Mouse (Mus musculus): Measurements from ENCODE around the gene Pgs1. TPM values are rescaled to one million over a fixed set of nuclear protein-coding genes. Genes with fewer than 3 reads are reported as not detected.

Pgs1 gene
- total and polyA plus RNA-seq, 2 experiments from 2014 or later, result 57.2 to 85.0 TPM

DNA sequence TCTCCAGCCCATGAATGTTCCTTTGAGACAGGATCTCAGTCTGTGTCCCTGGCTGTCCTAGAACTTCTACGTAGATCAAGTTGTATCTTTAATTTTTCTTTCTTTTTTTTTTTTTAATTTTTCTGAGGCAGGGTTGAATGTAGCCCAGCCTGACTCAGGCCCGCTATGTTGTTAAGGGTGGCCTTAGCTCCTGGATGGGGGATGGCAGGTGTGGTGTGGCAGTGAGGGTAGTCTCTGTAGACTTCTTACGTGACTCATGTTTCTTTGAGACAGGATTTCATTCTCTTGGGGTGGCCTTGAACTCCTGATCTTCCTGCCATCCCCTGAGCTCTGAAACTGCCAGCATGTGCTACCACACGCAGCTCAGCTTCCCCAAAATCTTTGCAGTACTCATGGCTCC lies 3.1 kb downstream of the Pgs1 start:
- no peak for TF ChIP-seq CTCF (IDR thresholded peaks at IDR 0.05; ENCODE audit: low read depth)
- H3K9ac ChIP-seq (replicated peaks; ENCODE audit: low read length), result no peak overlapping the region

DNA sequence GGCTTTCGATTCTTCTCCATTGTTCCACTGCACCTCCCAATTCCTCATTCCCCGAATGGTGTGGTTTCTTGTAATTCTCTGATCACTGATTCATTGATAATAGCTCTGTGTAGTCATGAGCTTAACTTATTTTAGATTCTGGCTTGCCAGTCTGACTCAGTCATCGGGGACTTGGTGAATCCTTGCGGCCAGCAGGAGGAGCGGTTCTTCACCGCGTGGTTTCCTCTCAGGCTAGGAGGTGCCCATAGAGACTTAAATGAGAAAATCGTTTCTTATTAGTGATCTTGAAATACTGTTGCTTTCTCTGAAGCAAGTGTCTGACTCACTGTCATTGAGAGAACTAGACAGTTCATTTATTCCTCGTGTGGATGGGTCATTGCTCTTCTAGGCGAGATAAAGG lies 3.8 kb downstream of the Pgs1 start:
- H3K36me3 ChIP-seq (ENCODE audit: insufficient read depth, low read length), result no peaks in the 10 kb centered on the region
- H3K4me1 ChIP-seq (ENCODE audit: insufficient read depth, low read length), result peaks cover 26% of the 10 kb centered on the region
- H3K9ac ChIP-seq (replicated peaks; ENCODE audit: low read length), result no peak overlapping the region
- H3K4me2 ChIP-seq (ENCODE audit: low read depth, low read length), result no peak overlapping the region
- 42% methylated on average over 10 of the region's 10 CpGs for WGBS
- H3K27ac ChIP-seq, result no peak overlapping the region
- ATAC-seq, result no peak
- H3K9me3 ChIP-seq (ENCODE audit: low read length), result no peaks in the 10 kb centered on the region
- DNase-seq (ENCODE audit: low spot score), result peak; percentile 41
- H3K27me3 ChIP-seq (ENCODE audit: insufficient read depth, low read length), result no peaks in the 10 kb centered on the region
- 0 out of 2 replicates have a peak, but pooled peaks have one; percentile 29 for TF ChIP-seq CTCF (IDR thresholded peaks at IDR 0.05; ENCODE audit: low read depth)
- H3K4me3 ChIP-seq (ENCODE audit: low read length), result no peak overlapping the region

More for the DNA sequence above, 3.1 kb downstream of the Pgs1 start:
- Histone ChIP-seq H3K27me3 (ENCODE audit: insufficient read depth, low read length) (no peaks in the 10 kb centered on the region), H3K4me2 (ENCODE audit: low read depth, low read length) (no peak overlapping the region), H3K36me3 (ENCODE audit: insufficient read depth, low read length) (no peaks in the 10 kb centered on the region), H3K9me3 (ENCODE audit: low read length) (no peaks in the 10 kb centered on the region), H3K4me3 (ENCODE audit: low read length) (no peak overlapping the region), H3K27ac (no peak overlapping the region), H3K4me1 (ENCODE audit: insufficient read depth, low read length) (peaks cover 26% of the 10 kb centered on the region)
- ATAC-seq (no peak), DNase-seq (ENCODE audit: low spot score) (no peak)
- WGBS, result 93% methylated on average over 4 of the region's 4 CpGs

DNA sequence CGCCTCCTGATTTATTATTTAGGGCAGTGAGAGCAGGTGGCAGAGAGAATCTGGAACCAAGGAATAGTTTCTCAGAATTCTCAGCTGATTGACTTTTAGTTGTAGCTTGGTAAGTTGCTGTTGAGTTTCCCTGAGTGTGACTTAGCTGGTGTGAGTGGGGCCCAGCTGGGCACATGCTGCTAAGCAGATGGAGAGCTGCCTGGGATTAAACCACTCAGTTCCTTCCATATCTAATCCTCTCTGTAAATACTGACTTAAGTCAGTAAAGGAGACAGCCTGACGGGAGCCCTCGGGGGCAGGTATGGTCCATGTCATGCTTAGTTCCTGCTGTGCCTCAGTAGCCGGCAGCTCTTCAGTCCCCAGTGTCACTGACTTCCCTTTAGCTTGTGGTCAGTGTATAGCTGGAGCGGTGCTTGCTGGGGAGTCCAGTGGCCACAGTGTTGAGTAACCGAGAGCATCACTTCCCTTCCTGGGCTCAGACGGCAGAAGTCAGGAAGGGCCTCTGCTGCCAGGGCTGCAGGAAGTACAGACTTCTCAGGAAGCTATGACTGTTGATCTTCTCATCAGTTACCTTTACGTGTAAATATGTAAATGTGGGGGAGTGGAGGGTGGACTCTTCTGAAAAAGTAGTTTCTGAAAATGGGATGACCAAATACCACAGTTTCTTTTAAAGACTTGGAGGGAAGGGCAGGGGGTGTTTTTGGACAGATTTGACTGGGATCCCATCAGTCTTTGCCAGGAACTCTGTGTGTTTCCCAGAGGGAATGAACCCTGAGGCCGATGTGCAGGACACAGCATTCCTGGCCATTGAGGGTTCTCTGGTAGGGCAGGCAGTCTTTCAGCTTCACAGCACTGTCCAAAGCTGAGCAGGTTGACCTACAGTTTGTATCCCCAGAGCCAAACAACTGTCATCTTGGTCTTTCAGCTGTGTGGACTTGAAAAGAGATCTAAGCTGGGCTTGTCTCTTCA lies 5.7 kb downstream of the Pgs1 start:
- Histone ChIP-seq H3K4me2 (ENCODE audit: low read depth, low read length) (no peak overlapping the region), H3K9me3 (ENCODE audit: low read length) (no peaks in the 10 kb centered on the region), H3K36me3 (ENCODE audit: insufficient read depth, low read length) (no peaks in the 10 kb centered on the region), H3K9ac (replicated peaks; ENCODE audit: low read length) (no peak overlapping the region), H3K27ac (no peak overlapping the region), H3K4me1 (ENCODE audit: insufficient read depth, low read length) (peaks cover 20% of the 10 kb centered on the region), H3K27me3 (ENCODE audit: insufficient read depth, low read length) (no peaks in the 10 kb centered on the region), H3K4me3 (ENCODE audit: low read length) (no peak overlapping the region)
- ATAC-seq (no peak), DNase-seq (ENCODE audit: low spot score) (no peak)
- 61% methylated on average over 9 of the region's 9 CpGs for WGBS
- no peak for TF ChIP-seq CTCF (IDR thresholded peaks at IDR 0.05; ENCODE audit: low read depth)

DNA sequence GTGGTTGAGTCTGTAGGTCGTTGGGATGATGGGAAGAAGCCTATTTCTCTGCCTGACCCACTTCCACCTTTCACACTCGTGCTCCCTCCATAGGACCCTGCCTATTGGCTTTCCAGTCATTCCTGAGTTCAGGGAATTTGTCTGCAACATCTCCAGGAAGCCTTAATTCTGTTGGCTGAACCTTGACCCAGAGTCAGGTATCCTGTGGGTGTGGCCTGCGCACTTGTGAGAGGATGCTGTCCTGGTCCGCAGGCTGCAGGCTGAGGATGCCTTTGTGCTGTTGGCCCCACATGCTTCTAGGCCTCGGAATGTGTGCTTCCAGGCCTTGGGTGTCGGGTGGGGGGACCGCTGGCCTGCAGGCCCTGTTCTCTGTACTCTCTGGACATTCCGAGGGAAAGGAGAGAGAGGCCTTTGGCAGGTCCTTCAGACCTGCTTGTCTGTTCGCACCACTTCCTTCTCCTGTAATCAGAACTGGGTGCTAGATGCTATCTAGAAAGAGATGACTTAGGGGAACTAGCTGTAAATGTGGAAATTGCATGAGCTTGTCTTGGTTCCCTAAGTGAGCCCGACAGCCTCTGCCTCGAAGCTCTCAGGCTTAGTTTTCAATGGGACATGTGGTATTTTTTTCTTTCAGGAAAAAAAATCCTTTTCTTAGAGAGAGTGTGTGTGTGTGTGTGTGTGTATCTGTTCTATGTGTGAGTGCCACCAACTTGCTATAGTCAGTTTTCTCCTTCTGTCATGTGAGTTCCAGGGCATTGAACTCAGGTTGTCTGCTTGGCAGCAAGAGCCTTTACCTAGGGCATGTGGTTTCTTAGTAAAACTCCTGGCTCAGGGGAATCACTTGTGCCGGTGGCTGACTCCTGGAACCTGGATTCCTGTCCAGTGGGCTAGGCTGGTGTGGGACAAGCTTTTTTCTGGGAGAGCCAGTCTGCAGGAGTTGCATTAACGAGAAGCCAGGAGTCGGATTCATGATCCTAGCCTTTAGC lies 7.4 kb downstream of the Pgs1 start:
- H3K9me3 ChIP-seq (ENCODE audit: low read length), result no peaks in the 10 kb centered on the region
- H3K36me3 ChIP-seq (ENCODE audit: insufficient read depth, low read length), result no peaks in the 10 kb centered on the region
- ATAC-seq, result no peak
- TF ChIP-seq CTCF (IDR thresholded peaks at IDR 0.05; ENCODE audit: low read depth), result no peak
- no peaks in the 10 kb centered on the region for H3K27me3 ChIP-seq (ENCODE audit: insufficient read depth, low read length)
- WGBS, result 79% methylated on average over 14 of the region's 14 CpGs
- DNase-seq (ENCODE audit: low spot score), result no peak
- 0 out of 2 replicates have a peak overlapping the region, but pooled peaks have one; percentile 20 for H3K27ac ChIP-seq
- H3K4me2 ChIP-seq (ENCODE audit: low read depth, low read length), result no peak overlapping the region
- H3K4me3 ChIP-seq (ENCODE audit: low read length), result no peak overlapping the region
- H3K4me1 ChIP-seq (ENCODE audit: insufficient read depth, low read length), result peaks cover 10% of the 10 kb centered on the region
- H3K9ac ChIP-seq (replicated peaks; ENCODE audit: low read length), result no peak overlapping the region

DNA sequence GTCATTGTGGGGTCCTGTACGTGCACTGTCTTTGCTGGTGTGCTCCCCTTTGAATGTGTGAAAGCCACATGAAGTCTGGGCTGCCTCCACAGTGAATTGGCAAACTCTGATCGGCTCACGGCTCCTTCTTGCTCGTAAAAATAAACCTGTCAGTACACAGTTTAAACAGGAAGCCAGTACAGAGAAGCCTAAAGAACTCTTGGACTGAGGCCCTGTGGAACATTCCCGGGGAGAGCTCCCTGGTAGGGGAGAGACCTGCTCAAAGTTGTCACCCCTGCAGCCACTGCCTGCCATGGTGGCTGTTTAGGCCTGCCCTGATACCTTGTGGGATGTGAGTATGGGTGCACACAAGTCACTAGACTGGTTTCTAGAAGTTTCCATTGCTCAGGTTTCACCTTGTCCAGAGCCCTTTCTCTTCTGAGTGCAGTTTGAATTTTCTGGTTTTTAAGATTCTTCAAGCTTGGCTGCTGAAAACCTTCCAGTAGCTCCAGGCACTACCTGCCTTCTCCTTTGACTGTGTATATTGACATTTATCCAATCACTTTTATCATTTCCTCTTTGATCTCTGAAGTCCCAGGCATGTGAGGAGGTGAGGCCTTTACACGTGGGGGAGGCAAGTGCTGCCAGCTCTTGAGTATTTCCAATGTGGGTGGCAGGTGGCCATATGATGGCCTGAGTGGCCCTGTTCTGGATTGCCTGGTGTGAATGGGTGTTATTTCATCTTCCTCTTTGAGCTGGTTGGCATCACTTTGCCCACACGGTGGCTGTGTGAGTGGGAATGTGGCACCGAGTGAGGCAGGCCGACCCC lies 8.4 kb downstream of the Pgs1 start:
- peaks cover 10% of the 10 kb centered on the region; the same call in 1 of the 2 replicates for H3K4me1 ChIP-seq (ENCODE audit: insufficient read depth, low read length)
- 63% methylated on average over 9 of the region's 9 CpGs for WGBS
- DNase-seq (ENCODE audit: low spot score), result no peak

More for the DNA sequence above, 8.4 kb downstream of the Pgs1 start:
- H3K4me2 ChIP-seq (ENCODE audit: low read depth, low read length), result no peak overlapping the region
- TF ChIP-seq CTCF (IDR thresholded peaks at IDR 0.05; ENCODE audit: low read depth), result no peak
- no peak overlapping the region for H3K9ac ChIP-seq (replicated peaks; ENCODE audit: low read length)
- 0 out of 2 replicates have a peak overlapping the region, but pooled peaks have one; percentile 20 for H3K27ac ChIP-seq
- H3K36me3 ChIP-seq (ENCODE audit: insufficient read depth, low read length), result no peaks in the 10 kb centered on the region; the same call in 1 of the 2 replicates
- no peaks in the 10 kb centered on the region for H3K27me3 ChIP-seq (ENCODE audit: insufficient read depth, low read length)
- no peak overlapping the region for H3K4me3 ChIP-seq (ENCODE audit: low read length)
- no peaks in the 10 kb centered on the region for H3K9me3 ChIP-seq (ENCODE audit: low read length)
- ATAC-seq, result no peak; the same call in 1 of the 2 replicates

Data from hindbrain, postnatal 0 days (tissue).